Mouse (Mus musculus): ENCODE results near the gene Kap. TPM values are rescaled to one million over a fixed set of nuclear protein-coding genes. Genes with fewer than 3 reads are reported as not detected.
"Not testable (repeated sequence)": the region's sequence is repeated elsewhere in the genome, so short reads cannot be mapped to it uniquely, and the experiment has no call there.

Gene Kap
- 0.18 TPM in 1 of 2 replicates, not detected in the other for polyA plus RNA-seq (2012; rRNA removed)

DNA sequence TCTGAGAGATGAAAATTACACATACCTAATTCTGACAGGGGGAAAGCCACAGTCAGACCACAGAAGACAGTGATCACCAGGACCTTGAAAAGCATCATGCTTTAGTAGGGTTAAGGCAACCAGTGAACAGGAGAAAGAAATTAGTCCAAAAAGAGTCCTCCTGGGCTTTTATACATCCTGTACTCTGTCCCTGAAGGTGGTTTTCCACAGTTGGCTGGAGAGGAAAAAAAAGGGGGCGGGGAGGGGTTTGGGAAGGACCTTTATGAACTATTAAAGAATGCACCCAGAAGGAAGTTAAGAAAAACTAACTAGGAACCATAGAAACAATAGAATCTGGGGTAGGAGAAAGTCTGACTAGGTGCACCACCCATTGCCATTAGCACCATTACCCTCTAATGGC lies at the start of gene Kap:
TSS of gene Kap (minus strand) at position 237 of the 400 bp plus-strand sequence.
- DNase-seq = no peak
- no peaks in the 10 kb centered on the region for H3K4me1 ChIP-seq (ENCODE audit: control insufficient read depth, insufficient read depth, low read length)
- TF ChIP-seq CTCF (IDR thresholded peaks at IDR 0.05; ENCODE audit: insufficient read depth, low read length) = no peak
- TF ChIP-seq POLR2A (IDR thresholded peaks at IDR 0.05; ENCODE audit: borderline replicate concordance, extremely low read depth, low read depth, low read length) = no peak
- 83% methylated on average over 1 of the region's 1 CpGs for WGBS
- H3K4me3 ChIP-seq (replicated peaks; ENCODE audit: extremely low read depth, low read depth, low read length) = no peak within 1 kb of the TSS

DNA sequence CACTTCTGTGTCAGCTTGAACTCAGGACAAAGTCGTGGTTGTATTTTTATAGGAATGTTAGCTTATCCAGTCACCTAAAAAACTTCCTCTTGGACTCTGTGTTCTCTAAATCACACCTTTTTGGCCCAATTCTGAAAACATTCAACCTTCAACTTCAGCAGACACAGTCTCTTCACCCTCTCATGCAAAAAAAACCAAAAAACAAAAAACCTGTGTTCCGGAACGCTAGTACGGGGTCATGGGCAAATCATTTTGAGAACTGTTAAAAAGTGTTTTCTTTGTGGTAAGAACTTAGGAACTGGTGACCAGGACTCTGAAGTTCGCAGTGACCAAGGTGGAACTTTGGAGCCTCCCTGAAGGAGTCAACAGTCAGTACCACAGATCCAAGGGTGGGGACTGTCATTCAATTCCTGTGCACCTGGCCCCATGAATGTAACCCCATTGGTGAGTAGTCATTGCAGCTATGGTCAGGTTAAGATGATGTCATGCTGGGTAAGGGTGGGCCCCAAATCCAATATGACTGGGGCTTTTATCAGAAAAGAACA lies 32.4 kb upstream of the Kap start:
- DNase-seq = no peak
- 83% methylated on average over 5 of the region's 5 CpGs for WGBS
- TF ChIP-seq POLR2A (IDR thresholded peaks at IDR 0.05; ENCODE audit: borderline replicate concordance, extremely low read depth, low read depth, low read length) = no peak

DNA sequence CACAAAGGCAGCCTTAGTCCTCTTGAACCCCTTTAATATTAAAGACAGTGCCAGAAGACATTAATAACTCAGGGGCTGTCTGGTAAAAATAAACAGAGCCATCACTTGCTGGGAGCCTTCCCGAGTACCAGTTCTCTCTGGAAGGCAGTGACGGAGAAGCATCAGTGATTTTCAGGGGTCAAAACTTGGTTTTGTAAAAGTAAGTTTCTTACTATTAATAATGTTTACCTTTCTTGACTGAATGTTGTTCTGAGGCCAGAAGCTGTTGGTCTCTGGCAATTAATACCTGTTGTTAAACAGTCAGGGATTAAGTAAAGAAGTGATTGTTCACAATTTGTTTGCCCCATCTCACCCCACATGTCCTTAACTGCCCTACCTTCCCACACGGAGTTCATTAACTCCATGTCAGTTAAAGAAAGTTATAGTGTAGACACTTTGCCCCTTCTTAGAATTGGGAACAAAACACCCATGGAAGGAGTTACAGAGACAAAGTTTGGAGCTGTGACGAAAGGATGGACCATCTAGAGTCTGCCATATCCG lies 30.0 kb upstream of the Kap start:
- DNase-seq = no peak
- no peak for TF ChIP-seq CTCF (IDR thresholded peaks at IDR 0.05; ENCODE audit: insufficient read depth, low read length)
- no peak for TF ChIP-seq POLR2A (IDR thresholded peaks at IDR 0.05; ENCODE audit: borderline replicate concordance, extremely low read depth, low read depth, low read length)
- WGBS = 64% methylated on average over 5 of the region's 5 CpGs
- H3K4me3 ChIP-seq (replicated peaks; ENCODE audit: extremely low read depth, low read depth, low read length) = no peak overlapping the region
- no peaks in the 10 kb centered on the region for H3K4me1 ChIP-seq (ENCODE audit: control insufficient read depth, insufficient read depth, low read length)

More for the DNA sequence above, 32.4 kb upstream of the Kap start:
- Histone ChIP-seq H3K4me3 (replicated peaks; ENCODE audit: extremely low read depth, low read depth, low read length) (no peak overlapping the region), H3K4me1 (ENCODE audit: control insufficient read depth, insufficient read depth, low read length) (no peaks in the 10 kb centered on the region)

DNA sequence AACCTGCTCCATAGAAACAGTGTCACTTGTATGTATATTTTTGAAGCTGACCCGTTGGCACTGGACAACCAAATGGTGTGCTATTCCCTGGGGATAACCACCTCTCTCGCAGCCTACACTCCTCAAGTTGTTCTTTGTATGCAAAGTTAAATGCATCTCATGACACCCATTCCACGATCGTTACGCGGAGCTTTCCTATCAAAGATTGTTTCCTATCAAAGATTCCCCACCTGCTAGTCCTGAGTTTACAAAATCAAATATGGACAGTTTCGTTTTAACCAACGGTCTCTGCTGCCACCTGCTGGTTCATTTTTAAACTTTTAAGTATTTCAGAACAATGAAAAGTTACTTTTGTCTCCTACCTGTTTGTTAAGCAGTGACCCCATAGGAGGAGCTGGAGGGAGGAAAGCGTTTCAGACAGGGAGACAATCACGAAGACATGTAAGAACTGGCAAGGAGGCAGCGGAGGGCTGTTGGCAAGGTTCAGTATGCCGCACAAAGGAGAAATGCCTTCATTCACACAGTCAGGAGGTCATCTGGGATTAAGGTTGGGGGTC lies 22.4 kb upstream of the Kap start:
- DNase-seq = peak; percentile 20
- Histone ChIP-seq H3K4me3 (replicated peaks; ENCODE audit: extremely low read depth, low read depth, low read length) (no peak overlapping the region), H3K4me1 (ENCODE audit: control insufficient read depth, insufficient read depth, low read length) (no peaks in the 10 kb centered on the region)
- TF ChIP-seq POLR2A (IDR thresholded peaks at IDR 0.05; ENCODE audit: borderline replicate concordance, extremely low read depth, low read depth, low read length) (no peak), CTCF (IDR thresholded peaks at IDR 0.05; ENCODE audit: insufficient read depth, low read length) (0 out of 2 replicates have a peak, but pooled peaks have one; percentile 5)
- 25% methylated on average over 12 of the region's 12 CpGs for WGBS

DNA sequence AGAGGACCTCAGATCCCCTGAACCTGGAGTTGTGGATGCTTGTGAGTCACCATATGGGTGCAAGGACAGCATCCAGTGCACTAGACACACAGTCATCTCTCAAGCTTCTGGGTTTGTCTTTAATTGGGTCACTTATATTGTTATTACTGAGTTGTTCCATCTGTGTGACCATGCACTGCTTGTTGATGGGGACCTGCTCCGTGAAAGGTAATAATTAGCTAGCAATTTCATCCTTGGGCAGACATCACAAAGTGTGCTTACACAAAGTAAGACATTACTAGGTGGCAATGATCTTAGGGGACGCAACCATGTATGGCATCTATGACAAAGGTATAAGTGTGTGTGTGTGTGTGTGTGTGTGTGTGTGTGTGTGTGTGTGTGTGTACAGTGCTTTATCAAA lies 19.1 kb upstream of the Kap start:
- no peak for DNase-seq
- Histone ChIP-seq H3K4me3 (replicated peaks; ENCODE audit: extremely low read depth, low read depth, low read length) (no peak overlapping the region), H3K4me1 (ENCODE audit: control insufficient read depth, insufficient read depth, low read length) (no peaks in the 10 kb centered on the region)
- 74% methylated on average over 2 of the region's 2 CpGs for WGBS
- no peak for TF ChIP-seq POLR2A (IDR thresholded peaks at IDR 0.05; ENCODE audit: borderline replicate concordance, extremely low read depth, low read depth, low read length)
- no peak for TF ChIP-seq CTCF (IDR thresholded peaks at IDR 0.05; ENCODE audit: insufficient read depth, low read length)

DNA sequence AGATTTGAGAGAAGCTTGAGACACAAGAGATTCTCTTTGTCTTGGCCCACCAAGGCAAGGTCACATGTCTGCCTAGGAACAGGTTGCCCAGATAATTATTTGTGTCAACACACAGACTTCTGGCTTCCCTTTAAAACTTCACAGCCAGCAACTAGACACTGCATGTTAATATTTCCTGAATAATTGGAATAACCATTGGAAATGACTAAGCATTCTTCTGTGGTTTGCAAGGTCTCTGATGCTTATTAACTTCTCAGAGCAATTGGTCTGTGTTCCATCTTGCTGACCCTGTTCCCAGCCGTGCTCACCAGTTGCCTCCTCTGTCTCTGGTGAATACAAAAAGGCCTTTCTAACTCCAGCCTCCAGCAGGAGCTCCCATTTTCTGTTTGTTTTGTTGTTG lies 17.6 kb upstream of the Kap start:
- TF ChIP-seq CTCF (IDR thresholded peaks at IDR 0.05; ENCODE audit: insufficient read depth, low read length) (no peak), POLR2A (IDR thresholded peaks at IDR 0.05; ENCODE audit: borderline replicate concordance, extremely low read depth, low read depth, low read length) (no peak)
- H3K4me1 ChIP-seq (ENCODE audit: control insufficient read depth, insufficient read depth, low read length) = no peaks in the 10 kb centered on the region
- H3K4me3 ChIP-seq (replicated peaks; ENCODE audit: extremely low read depth, low read depth, low read length) = no peak overlapping the region
- no peak for DNase-seq
- WGBS = 64% methylated on average over 1 of the region's 1 CpGs

DNA sequence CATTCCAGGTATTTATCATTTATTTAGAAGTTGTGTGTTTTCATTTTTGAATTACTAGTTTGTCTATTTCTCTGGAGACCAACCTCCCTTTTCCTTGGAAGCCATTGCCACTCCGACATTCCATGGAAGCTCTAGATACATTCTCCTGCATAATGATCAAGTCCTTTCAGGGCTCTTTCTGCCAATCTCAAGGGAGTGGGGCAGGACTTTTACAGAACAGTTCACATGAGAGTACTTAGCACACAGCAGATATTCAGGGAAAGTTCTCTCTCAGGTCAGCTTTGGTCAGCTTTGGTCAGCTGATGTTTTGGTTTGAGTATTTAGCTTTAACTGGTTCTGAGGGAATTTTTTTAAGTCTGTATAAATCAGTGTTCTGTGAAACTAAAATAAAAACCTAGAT lies 14.8 kb upstream of the Kap start:
- no peaks in the 10 kb centered on the region for H3K4me1 ChIP-seq (ENCODE audit: control insufficient read depth, insufficient read depth, low read length)
- DNase-seq = no peak
- no peak for TF ChIP-seq POLR2A (IDR thresholded peaks at IDR 0.05; ENCODE audit: borderline replicate concordance, extremely low read depth, low read depth, low read length)
- no peak for TF ChIP-seq CTCF (IDR thresholded peaks at IDR 0.05; ENCODE audit: insufficient read depth, low read length)
- H3K4me3 ChIP-seq (replicated peaks; ENCODE audit: extremely low read depth, low read depth, low read length) = no peak overlapping the region
- WGBS = 72% methylated on average over 1 of the region's 1 CpGs

DNA sequence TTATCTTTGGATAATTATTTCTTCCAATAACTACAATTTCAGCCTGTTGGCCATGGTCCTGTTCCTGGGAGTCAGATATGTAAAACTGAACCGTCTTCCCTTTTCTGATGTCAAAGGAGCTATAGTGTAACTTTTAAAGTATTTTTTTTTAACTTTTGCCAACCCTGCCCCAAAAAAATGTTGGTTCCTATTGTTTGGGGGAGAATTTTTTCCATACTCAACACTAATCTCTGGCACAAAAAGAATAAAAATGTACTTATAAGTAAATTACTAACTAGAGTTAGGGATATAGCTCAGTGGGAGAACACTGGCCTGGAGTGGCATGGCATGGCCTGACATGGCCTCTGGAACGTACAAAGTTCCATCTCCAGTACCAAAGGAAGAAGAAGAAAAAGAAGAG lies 2.3 kb upstream of the Kap start:
- no peak for DNase-seq
- Histone ChIP-seq H3K4me1 (ENCODE audit: control insufficient read depth, insufficient read depth, low read length) (no peaks in the 10 kb centered on the region), H3K4me3 (replicated peaks; ENCODE audit: extremely low read depth, low read depth, low read length) (no peak overlapping the region)
- TF ChIP-seq POLR2A (IDR thresholded peaks at IDR 0.05; ENCODE audit: borderline replicate concordance, extremely low read depth, low read depth, low read length) (no peak), CTCF (IDR thresholded peaks at IDR 0.05; ENCODE audit: insufficient read depth, low read length) (no peak)
- WGBS = 73% methylated on average over 2 of the region's 2 CpGs

DNA sequence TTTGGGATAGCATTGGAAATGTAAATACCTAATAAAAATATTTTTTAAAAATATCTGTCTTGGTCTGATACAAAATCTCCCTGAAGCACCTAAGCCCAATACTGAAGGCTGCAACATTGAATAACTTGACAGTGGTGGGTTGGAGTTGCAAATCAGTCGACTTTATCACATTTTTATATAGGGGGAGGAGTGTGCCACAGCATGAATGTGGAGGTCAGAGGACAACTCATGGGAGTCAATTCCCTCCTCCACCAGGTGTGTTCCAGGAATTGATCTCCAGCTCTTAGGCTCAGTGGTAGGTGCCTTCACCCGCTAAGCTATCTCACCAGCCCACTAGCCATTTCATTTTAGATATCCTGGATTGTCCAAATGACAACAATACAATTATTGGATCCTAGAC lies 4.2 kb downstream of the Kap start:
- Histone ChIP-seq H3K4me3 (replicated peaks; ENCODE audit: extremely low read depth, low read depth, low read length) (no peak overlapping the region), H3K4me1 (ENCODE audit: control insufficient read depth, insufficient read depth, low read length) (no peaks in the 10 kb centered on the region)
- DNase-seq = no peak
- 65% methylated on average over 2 of the region's 2 CpGs for WGBS
- no peak for TF ChIP-seq CTCF (IDR thresholded peaks at IDR 0.05; ENCODE audit: insufficient read depth, low read length)
- no peak for TF ChIP-seq POLR2A (IDR thresholded peaks at IDR 0.05; ENCODE audit: borderline replicate concordance, extremely low read depth, low read depth, low read length)

DNA sequence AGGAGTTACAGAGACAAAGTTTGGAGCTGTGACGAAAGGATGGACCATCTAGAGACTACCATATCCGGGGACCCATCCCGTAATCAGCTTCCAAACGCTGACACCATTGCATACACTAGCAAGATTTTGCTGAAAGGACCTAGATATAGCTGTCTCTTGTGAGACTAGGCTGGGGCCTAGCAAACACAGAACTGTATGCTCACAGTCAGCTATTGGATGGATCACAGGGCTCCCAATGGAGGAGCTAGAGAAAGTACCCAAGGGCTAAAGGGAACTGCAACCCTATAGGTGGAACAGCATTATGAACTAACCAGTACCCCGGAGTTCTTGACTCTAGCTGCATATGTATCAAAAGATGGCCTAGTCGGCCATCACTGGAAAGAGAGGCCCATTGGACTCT lies 4.7 kb downstream of the Kap start:
- not testable (repeated sequence) for H3K4me1 ChIP-seq (ENCODE audit: control insufficient read depth, insufficient read depth, low read length); DNase-seq; H3K4me3 ChIP-seq (replicated peaks; ENCODE audit: extremely low read depth, low read depth, low read length)
- 79% methylated on average over 6 of the region's 6 CpGs for WGBS

DNA sequence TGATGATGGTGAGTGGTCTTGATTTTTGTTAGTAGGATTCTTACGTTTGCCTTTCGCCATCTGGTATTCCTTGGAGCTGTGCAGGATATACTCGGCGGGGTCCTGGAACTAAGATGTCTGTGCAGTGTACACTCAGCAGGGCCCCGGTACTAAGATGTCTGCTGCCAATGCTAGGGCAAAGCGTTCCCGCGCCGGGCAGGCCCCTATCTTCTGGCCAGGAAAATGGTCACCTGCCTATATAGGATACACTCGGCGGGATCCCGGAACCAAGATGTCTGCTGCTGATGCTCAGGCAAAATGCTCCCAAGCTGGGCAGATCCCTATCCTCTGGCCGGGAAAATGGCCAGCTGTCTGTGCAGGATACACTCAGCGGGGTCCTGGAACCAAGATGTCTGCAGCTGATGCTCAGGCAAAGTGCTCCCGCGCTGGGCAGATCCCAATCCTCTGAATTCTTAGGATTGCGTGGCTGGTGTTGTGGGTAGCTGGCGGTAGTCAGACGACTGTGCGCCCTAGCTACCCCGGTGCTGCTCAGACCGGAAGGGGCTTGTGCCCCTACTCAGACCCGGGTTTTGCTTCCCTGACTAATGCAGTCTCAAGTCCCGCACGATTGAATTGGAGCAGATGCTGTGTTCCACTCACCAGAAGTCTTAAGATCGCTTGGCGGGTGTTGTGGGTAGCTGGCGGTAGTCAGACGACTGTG lies 15.1 kb downstream of the Kap start:
- 85% methylated on average over 29 of the region's 29 CpGs for WGBS
- not testable (repeated sequence) for H3K4me1 ChIP-seq (ENCODE audit: control insufficient read depth, insufficient read depth, low read length); H3K4me3 ChIP-seq (replicated peaks; ENCODE audit: extremely low read depth, low read depth, low read length); DNase-seq

Measured in lung, adult 2 months (tissue).